Mouse (Mus musculus) midbrain, embryonic 16.5 days (tissue): Measurements from ENCODE around the gene Hmgn2. TPM values are rescaled to one million over a fixed set of nuclear protein-coding genes. Genes with fewer than 3 reads are reported as not detected.

Experiments used
- ATAC-seq: fragments of 200-750 bp; cut with Nextera tagmentation; 2 replicates; pipeline ENCODE4 v1.8.0; 2017; ENCODE audit warnings: moderate TSS enrichment
- H3K27ac ChIP-seq: fragments of 300-500 bp; sonication (generic); 2 replicates; pipeline ENCODE4 v1.5.1; 2014; ENCODE audit warnings: mild to moderate bottlenecking, low read length, mixed read lengths
- H3K27me3 ChIP-seq: fragments of 300-500 bp; sonication (generic); 2 replicates; pipeline ENCODE4 v1.6.1; 2014; ENCODE audit warnings: low read depth, low read length, mixed read lengths; ENCODE audit not compliant: control insufficient read depth, insufficient read depth
- H3K36me3 ChIP-seq: fragments of 300-500 bp; sonication (generic); 2 replicates; pipeline ENCODE4 v1.6.1; 2014; ENCODE audit warnings: mild to moderate bottlenecking, low read length, moderate library complexity, mixed read lengths; ENCODE audit not compliant: control insufficient read depth, insufficient read depth
- H3K4me1 ChIP-seq: fragments of 300-500 bp; sonication (generic); 2 replicates; pipeline ENCODE4 v1.6.1; 2014; ENCODE audit warnings: mild to moderate bottlenecking, low read length, mixed read lengths; ENCODE audit not compliant: control insufficient read depth, insufficient read depth
- H3K4me2 ChIP-seq: fragments of 300-500 bp; sonication (generic); 2 replicates; pipeline ENCODE4 v1.6.1; 2014; ENCODE audit warnings: mild to moderate bottlenecking, low read length, mixed read lengths
- H3K4me3 ChIP-seq: fragments of 300-500 bp; sonication (generic); 2 replicates; pipeline ENCODE4 v1.5.1; 2014; ENCODE audit warnings: low read depth, mild to moderate bottlenecking, low read length, moderate library complexity, mixed read lengths
- H3K9ac ChIP-seq: fragments of 300-500 bp; sonication (generic); 2 replicates; pipeline ENCODE4 v1.6.1; 2014; ENCODE audit warnings: low read depth, low read length, mixed read lengths
- H3K9me3 ChIP-seq: fragments of 300-500 bp; sonication (generic); replicated peaks from 2 replicates; pipeline ENCODE4 v1.6.1; 2014; ENCODE audit warnings: mild to moderate bottlenecking, low read length, mixed read lengths; ENCODE audit not compliant: control insufficient read depth, poor library complexity, severe bottlenecking
- WGBS: fragments of 180-500 bp; shearing (Covaris S2); extraction: QIAGEN DNeasy Blood & Tissue Kit; methylation state at CpG from one replicate; pipeline ENCODE4 v1.1.7; 2014; 5-methylcytosine and 5-hydroxymethylcytosine counted together
- polyA plus RNA-seq: library from polyadenylated mRNA; unstranded; fragments of >200 nt; fragmentation: Nextera tagmentation; extraction: Ambion mirVana; gene quantifications from 2 replicates; pipeline ENCODE4 v1.2.1, GENCODE M21; 2015

The Hmgn2 gene
- polyA plus RNA-seq, 1 experiment from 2014 or later: 937 TPM

- WGBS: under 1% methylated on average over 82 of the region's 101 CpGs
- peak; percentile 80 for ATAC-seq
- H3K9me3 ChIP-seq: no peaks in the 10 kb centered on the region
Measured at GRCm38 (mm10) chr4:133967138-133967865, 1.1 kb downstream of the Hmgn2 start.

GRCm38 (mm10) chr4:133966271-133966940 is 2.0 kb downstream of the Hmgn2 start:
- Histone ChIP-seq H3K4me2 (peak overlapping the region; percentile 71), H3K4me3 (peak overlapping the region; percentile 76), H3K4me1 (peaks cover 30% of the 10 kb centered on the region), H3K9ac (peak overlapping the region; percentile 65), H3K27me3 (no peaks in the 10 kb centered on the region), H3K36me3 (peaks cover 11% of the 10 kb centered on the region), H3K27ac (peak overlapping the region; percentile 99; the same call in 1 of the 2 replicates), H3K9me3 (no peaks in the 10 kb centered on the region)
- no peak for ATAC-seq
- 39% methylated on average over 12 of the region's 12 CpGs for WGBS

More at GRCm38 (mm10) chr4:133967138-133967865, 1.1 kb downstream of the Hmgn2 start:
- H3K4me2 ChIP-seq: peak overlapping the region; percentile 71
- peak overlapping the region; percentile 87 for H3K9ac ChIP-seq
- peaks cover 11% of the 10 kb centered on the region for H3K36me3 ChIP-seq
- peak overlapping the region; percentile 76 for H3K4me3 ChIP-seq
- H3K27ac ChIP-seq: peak overlapping the region; percentile 99
- H3K4me1 ChIP-seq: peaks cover 30% of the 10 kb centered on the region
- H3K27me3 ChIP-seq: no peaks in the 10 kb centered on the region

GRCm38 (mm10) chr4:133962566-133962965 is 5.9 kb downstream of the Hmgn2 start:
- WGBS: 84% methylated on average over 7 of the region's 7 CpGs
- H3K4me1 ChIP-seq: peaks cover 11% of the 10 kb centered on the region
- H3K4me2 ChIP-seq: no peak overlapping the region
- no peaks in the 10 kb centered on the region for H3K27me3 ChIP-seq
- H3K9ac ChIP-seq: no peak overlapping the region
- no peak for ATAC-seq
- no peak overlapping the region for H3K27ac ChIP-seq
- H3K36me3 ChIP-seq: peaks cover 11% of the 10 kb centered on the region
- H3K9me3 ChIP-seq: no peaks in the 10 kb centered on the region
- H3K4me3 ChIP-seq: no peak overlapping the region

- Histone ChIP-seq H3K4me2 (no peak overlapping the region), H3K36me3 (peaks cover 2% of the 10 kb centered on the region), H3K9ac (no peak overlapping the region), H3K27me3 (no peaks in the 10 kb centered on the region), H3K4me1 (no peaks in the 10 kb centered on the region), H3K9me3 (no peaks in the 10 kb centered on the region), H3K4me3 (no peak overlapping the region), H3K27ac (no peak overlapping the region)
- WGBS: 85% methylated on average over 1 of the region's 1 CpGs
- ATAC-seq: no peak
Measured at GRCm38 (mm10) chr4:133958884-133959283, 9.6 kb downstream of the Hmgn2 start.

GRCm38 (mm10) chr4:133956358-133956757 is 12.1 kb downstream of the Hmgn2 start:
- H3K9ac ChIP-seq: no peak overlapping the region
- no peak overlapping the region for H3K4me2 ChIP-seq
- no peak overlapping the region for H3K4me3 ChIP-seq
- H3K27me3 ChIP-seq: no peaks in the 10 kb centered on the region
- WGBS: 81% methylated on average over 4 of the region's 4 CpGs
- H3K27ac ChIP-seq: no peak overlapping the region
- ATAC-seq: no peak
- H3K36me3 ChIP-seq: no peaks in the 10 kb centered on the region
- no peaks in the 10 kb centered on the region for H3K4me1 ChIP-seq
- no peaks in the 10 kb centered on the region for H3K9me3 ChIP-seq

- no peak for ATAC-seq
- no peak overlapping the region for H3K4me2 ChIP-seq
- no peak overlapping the region for H3K27ac ChIP-seq
- H3K4me1 ChIP-seq: no peaks in the 10 kb centered on the region
- no peak overlapping the region for H3K4me3 ChIP-seq
- no peaks in the 10 kb centered on the region for H3K36me3 ChIP-seq
- 71% methylated on average over 4 of the region's 4 CpGs for WGBS
- H3K27me3 ChIP-seq: no peaks in the 10 kb centered on the region
- no peak overlapping the region for H3K9ac ChIP-seq
- no peaks in the 10 kb centered on the region for H3K9me3 ChIP-seq
Measured at GRCm38 (mm10) chr4:133946736-133947135, 21.7 kb downstream of the Hmgn2 start.

GRCm38 (mm10) chr4:133943791-133944190 is 24.7 kb downstream of the Hmgn2 start:
- H3K9ac ChIP-seq: no peak overlapping the region
- no peak for ATAC-seq
- H3K4me2 ChIP-seq: no peak overlapping the region
- H3K9me3 ChIP-seq: no peaks in the 10 kb centered on the region
- H3K27ac ChIP-seq: no peak overlapping the region
- 80% methylated on average over 3 of the region's 3 CpGs for WGBS
- H3K4me1 ChIP-seq: no peaks in the 10 kb centered on the region
- no peaks in the 10 kb centered on the region for H3K27me3 ChIP-seq
- H3K4me3 ChIP-seq: no peak overlapping the region
- H3K36me3 ChIP-seq: no peaks in the 10 kb centered on the region

GRCm38 (mm10) chr4:133942679-133943078 is 25.8 kb downstream of the Hmgn2 start:
- 93% methylated on average over 4 of the region's 4 CpGs for WGBS
- Histone ChIP-seq H3K27me3 (no peaks in the 10 kb centered on the region), H3K27ac (no peak overlapping the region), H3K4me2 (no peak overlapping the region), H3K9ac (no peak overlapping the region), H3K36me3 (no peaks in the 10 kb centered on the region), H3K4me3 (no peak overlapping the region), H3K4me1 (no peaks in the 10 kb centered on the region), H3K9me3 (no peaks in the 10 kb centered on the region)
- no peak for ATAC-seq

- 59% methylated on average over 3 of the region's 3 CpGs for WGBS
- H3K9me3 ChIP-seq: no peaks in the 10 kb centered on the region
- ATAC-seq: no peak
Measured at GRCm38 (mm10) chr4:133941576-133941975, 26.9 kb downstream of the Hmgn2 start.

More at GRCm38 (mm10) chr4:133941576-133941975, 26.9 kb downstream of the Hmgn2 start:
- no peak overlapping the region for H3K4me2 ChIP-seq
- H3K27ac ChIP-seq: no peak overlapping the region
- no peak overlapping the region for H3K9ac ChIP-seq
- H3K27me3 ChIP-seq: no peaks in the 10 kb centered on the region
- no peaks in the 10 kb centered on the region for H3K4me1 ChIP-seq
- no peaks in the 10 kb centered on the region for H3K36me3 ChIP-seq
- no peak overlapping the region for H3K4me3 ChIP-seq
